In the genomic region with DNA sequence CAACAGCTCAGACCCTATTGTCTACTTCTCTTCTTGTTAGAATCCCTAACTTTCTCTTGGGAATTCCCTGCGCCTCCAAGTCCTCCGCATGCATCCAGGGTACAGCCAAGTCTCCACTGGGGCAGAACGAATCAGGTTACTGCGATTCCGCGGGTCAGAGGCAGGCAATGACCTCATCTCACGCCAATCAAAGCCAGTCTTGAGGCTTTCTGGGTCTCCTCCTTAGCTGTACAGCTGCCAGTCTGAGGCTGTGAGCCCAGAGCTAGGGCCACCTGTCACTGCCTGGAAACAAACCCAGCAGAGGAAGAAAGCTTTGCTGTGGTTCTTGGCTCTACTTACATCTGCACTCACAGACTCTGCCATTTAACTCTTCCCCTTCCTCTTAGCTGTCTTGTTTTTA, we compare ENCODE assay signal across 7 mouse cellular contexts. TPM values are rescaled to one million over a fixed set of nuclear protein-coding genes. Genes with fewer than 3 reads are reported as not detected.
DNase-seq lines count a peak whose midpoint lies in the region; ATAC-seq and TF ChIP-seq lines count a peak whose summit lies in the region.

No protein-coding gene starts in this region.

- ATAC-seq in granulocyte monocyte progenitor cell, adult 5-6 weeks (replicated peaks; ENCODE audit: poor library complexity, severe bottlenecking): no peak

- TF ChIP-seq CTCF in gastrocnemius, adult 2 months (IDR thresholded peaks at IDR 0.05): no peak
- TF ChIP-seq CTCF in left cerebral cortex, adult 2 months (IDR thresholded peaks at IDR 0.05): no peak

- H3K4me3 ChIP-seq in gastrocnemius, adult 2 months: peak overlapping the region; percentile 11; the same call in 1 of the 2 replicates
- no peak overlapping the region for H3K4me3 ChIP-seq in left cerebral cortex, adult 2 months

- peak; percentile 28 for DNase-seq in ovary, postnatal 36 days (ENCODE audit: low spot score)
- DNase-seq in ovary, adult 18-20 months (ENCODE audit: low spot score): no peak
- DNase-seq in gastrocnemius, adult 2 months: peak; percentile 93
- DNase-seq in kidney, postnatal 25 days: peak; percentile 37 to 76
- peak; percentile 48 to 68 for DNase-seq in thymus, postnatal 36 days
- DNase-seq in left cerebral cortex, adult 2 months (ENCODE audit: extremely low spot score in 1 of 2, low spot score in 2 of 2): no peak

- intact Hi-C loops in gastrocnemius, adult 2 months (cut with DNase I): no loop called here
- intact Hi-C loops in left cerebral cortex, adult 2 months (cut with DNase I): no loop called here

- peak overlapping the region; percentile 70 for H3K27ac ChIP-seq in gastrocnemius, adult 2 months
- no peak overlapping the region for H3K27ac ChIP-seq in left cerebral cortex, adult 2 months

RNA-seq across cellular contexts. Expression of a gene that starts 21.5 kb away (rescaled TPM):
- total RNA-seq in gastrocnemius, adult 2 months (2021): 10 to 100 TPM; 48.0 to 81.2 TPM
- 10 to 100 TPM; 48.1 to 51.2 TPM for total RNA-seq in left cerebral cortex, adult 2 months (2021)
- total RNA-seq in granulocyte monocyte progenitor cell, adult 5-6 weeks (2014; fragmentation: Nextera tagmentation): not detected in 2 replicates
- total RNA-seq in granulocyte monocyte progenitor cell, adult 5-6 weeks (2017): not detected in 2 replicates

RNA-seq across cellular contexts. Expression of a gene that starts 39.9 kb away (rescaled TPM):
- 1 to 10 TPM; 2.3 to 2.8 TPM for total RNA-seq in gastrocnemius, adult 2 months (2021)
- 10 to 100 TPM; 23.2 to 40.3 TPM for total RNA-seq in left cerebral cortex, adult 2 months (2021)
- 23.6 and 31.1 TPM in 2 replicates for total RNA-seq in granulocyte monocyte progenitor cell, adult 5-6 weeks (2014; fragmentation: Nextera tagmentation)
- 13.9 and 18.8 TPM in 2 replicates for total RNA-seq in granulocyte monocyte progenitor cell, adult 5-6 weeks (2017)

RNA-seq across cellular contexts. Expression of a gene that starts 41.3 kb away (rescaled TPM):
- total RNA-seq in gastrocnemius, adult 2 months (2021): not detected
- total RNA-seq in left cerebral cortex, adult 2 months (2021): not detected
- not detected in 2 replicates for total RNA-seq in granulocyte monocyte progenitor cell, adult 5-6 weeks (2014; fragmentation: Nextera tagmentation)
- total RNA-seq in granulocyte monocyte progenitor cell, adult 5-6 weeks (2017): 1.5 TPM in 1 of 2 replicates, not detected in the other

RNA-seq across cellular contexts. Expression of a gene that starts 57.7 kb away (rescaled TPM):
- total RNA-seq in gastrocnemius, adult 2 months (2021): 1 to 10 TPM; 3.8 to 4.2 TPM
- total RNA-seq in left cerebral cortex, adult 2 months (2021): 100 to 1,000 TPM; 117 to 135 TPM
- total RNA-seq in granulocyte monocyte progenitor cell, adult 5-6 weeks (2014; fragmentation: Nextera tagmentation): 1.2 and 1.3 TPM in 2 replicates
- total RNA-seq in granulocyte monocyte progenitor cell, adult 5-6 weeks (2017): 0.69 and 1.1 TPM in 2 replicates

Comparison
In these comparisons a context has a peak if more than half of its experiments do, and no peak if none do; other contexts are left out.
1. DNase-seq: peak in ovary, postnatal 36 days (single experiment), gastrocnemius, adult 2 months (single experiment), kidney, postnatal 25 days (2 of 2) and thymus, postnatal 36 days (2 of 2); none in ovary, adult 18-20 months (single experiment) and left cerebral cortex, adult 2 months (0 of 2).
2. RNA of a gene that starts 21.5 kb away (total RNA-seq): 48.0 to 81.2 TPM in gastrocnemius, adult 2 months and 48.1 to 51.2 TPM in left cerebral cortex, adult 2 months; not detected in granulocyte monocyte progenitor cell, adult 5-6 weeks; every median in the first group is over 10 times any median in the second.